Mouse (Mus musculus) yolk sac, embryonic 10.5 days (tissue): ENCODE measurements at regions not wholly inside any gene's neighbourhood (a gene's known extent, or its start where the extent isn't known, plus 50 kb on each side); places are given as distances from the start of the nearest gene placed in this dataset.

ENCODE experiments used
- DNase-seq: peaks from one replicate; pipeline ENCODE4 v3.0.0-alpha.2; 2017; ENCODE audit warnings: low spot score

- DNase-seq, result no peak
Measured at GRCm38 (mm10) chr6:78599751-78600150, 131.1 kb upstream of the Reg3g start.

- DNase-seq, result no peak
Measured at GRCm38 (mm10) chr6:78570000-78570597, 101.4 kb upstream of the Reg3g start.

GRCm38 (mm10) chr6:78553008-78553698 lies 84.5 kb upstream of the Reg3g start:
- no peak for DNase-seq

GRCm38 (mm10) chr6:78552353-78552698 lies 83.7 kb upstream of the Reg3g start:
- no peak for DNase-seq

- no peak for DNase-seq
Measured at GRCm38 (mm10) chr6:78551666-78552352, 83.1 kb upstream of the Reg3g start.

- DNase-seq, result no peak
Measured at GRCm38 (mm10) chr6:78548476-78548875, 79.8 kb upstream of the Reg3g start.

GRCm38 (mm10) chr6:78547721-78548120 lies 79.0 kb upstream of the Reg3g start:
- no peak for DNase-seq

GRCm38 (mm10) chr6:78544238-78544637 lies 75.6 kb upstream of the Reg3g start:
- peak; percentile 28 for DNase-seq

- no peak for DNase-seq
Measured at GRCm38 (mm10) chr6:78537476-78537875, 68.8 kb upstream of the Reg3g start.

- DNase-seq, result no peak
Measured at GRCm38 (mm10) chr6:78526986-78527762, 58.5 kb upstream of the Reg3g start.
